Mouse (Mus musculus) 3T3-L1 (cell line): ENCODE measurements at regions not wholly inside any gene's neighbourhood (a gene's known extent, or its start where the extent isn't known, plus 50 kb on each side); places are given as distances from the start of the nearest gene placed in this dataset.
A peak's percentile ranks its signal among the peaks of the same experiment; 100 is the strongest.

Experiments
- DNase-seq: peaks from one replicate; pipeline ENCODE4 v3.0.0-alpha.2; 2015; ENCODE audit warnings: low read depth, low spot score

GRCm38 (mm10) chr3:102386091-102386490 is 83.6 kb upstream of the Ngf start:
- no peak for DNase-seq

- DNase-seq: no peak
Observed at GRCm38 (mm10) chr3:102384596-102384995, 85.1 kb upstream of the Ngf start.

- no peak for DNase-seq
Observed at GRCm38 (mm10) chr3:102383671-102384070, 86.0 kb upstream of the Ngf start.

GRCm38 (mm10) chr3:102381683-102382082 is 88.0 kb upstream of the Ngf start:
- no peak for DNase-seq

- DNase-seq: peak; percentile 92
Observed at GRCm38 (mm10) chr3:102374381-102375060, 95.2 kb upstream of the Ngf start.

GRCm38 (mm10) chr3:102372205-102372899 is 97.4 kb upstream of the Ngf start:
- DNase-seq: peak; percentile 82

GRCm38 (mm10) chr3:102366188-102366587 is 103.5 kb upstream of the Ngf start:
- peak; percentile 86 for DNase-seq

GRCm38 (mm10) chr3:102364326-102364935 is 105.3 kb upstream of the Ngf start:
- peak; percentile 96 for DNase-seq

- DNase-seq: no peak
Observed at GRCm38 (mm10) chr3:102360732-102361280, 108.9 kb upstream of the Ngf start.

- DNase-seq: no peak
Observed at GRCm38 (mm10) chr3:102358801-102359200, 110.9 kb upstream of the Ngf start.

- DNase-seq: peak; percentile 55
Observed at GRCm38 (mm10) chr3:102357062-102357610, 112.6 kb upstream of the Ngf start.

- peak; percentile 74 for DNase-seq
Observed at GRCm38 (mm10) chr3:102355352-102355751, 114.4 kb upstream of the Ngf start.

GRCm38 (mm10) chr3:102354771-102355170 is 114.9 kb upstream of the Ngf start:
- peak; percentile 79 for DNase-seq

- DNase-seq: peak; percentile 54
Observed at GRCm38 (mm10) chr3:102353277-102353900, 116.3 kb upstream of the Ngf start.

GRCm38 (mm10) chr3:102346077-102346476 is 123.6 kb upstream of the Ngf start:
- no peak for DNase-seq

- DNase-seq: no peak
Observed at GRCm38 (mm10) chr3:102345291-102345690, 124.4 kb upstream of the Ngf start.

- no peak for DNase-seq
Observed at GRCm38 (mm10) chr3:102340731-102341130, 129.0 kb upstream of the Ngf start.

- peak; percentile 83 for DNase-seq
Observed at GRCm38 (mm10) chr3:102337881-102338280, 131.8 kb upstream of the Ngf start.

- no peak for DNase-seq
Observed at GRCm38 (mm10) chr3:102336184-102336583, 131.7 kb upstream of the Vangl1 start.

- peak; percentile 56 for DNase-seq
Observed at GRCm38 (mm10) chr3:102335146-102335545, 130.7 kb upstream of the Vangl1 start.

GRCm38 (mm10) chr3:102332221-102332620 is 127.7 kb upstream of the Vangl1 start:
- no peak for DNase-seq

GRCm38 (mm10) chr3:102319331-102319730 is 114.8 kb upstream of the Vangl1 start:
- no peak for DNase-seq
